Mouse (Mus musculus): ENCODE measurements around the gene Os9. TPM values are rescaled to one million over a fixed set of nuclear protein-coding genes. Genes with fewer than 3 reads are reported as not detected.

Os9 gene
- polyA plus RNA-seq, 1 experiment, result 104 TPM

GRCm38 (mm10) chr10:127125210-127126001 lies 4.5 kb upstream of the Os9 start:
- TF ChIP-seq GATA1 (IDR thresholded peaks at IDR 0.05; ENCODE audit: low read length), result peak; percentile 55

DNA sequence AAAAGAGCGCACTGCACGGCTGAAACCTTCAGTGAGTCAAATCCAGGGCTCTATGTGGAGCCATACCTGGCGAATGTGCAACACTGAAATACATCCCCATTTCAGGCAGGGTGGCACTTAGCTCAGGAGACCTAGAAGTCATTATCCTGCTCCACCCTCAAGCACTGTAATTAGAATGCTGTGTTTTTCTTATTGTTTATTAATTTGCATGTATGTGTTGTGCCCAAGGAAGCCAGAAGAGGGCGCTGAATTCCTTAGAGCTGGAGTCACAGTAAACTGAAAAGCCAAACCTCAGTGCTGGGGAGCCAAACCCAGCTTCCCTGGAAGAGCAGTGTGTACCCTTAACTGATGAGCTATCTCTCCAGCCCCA lies 2.5 kb upstream of the Os9 start:
- no peak for TF ChIP-seq GATA1 (IDR thresholded peaks at IDR 0.05; ENCODE audit: low read length)

GRCm38 (mm10) chr10:127122784-127123435 lies 2.0 kb upstream of the Os9 start:
- no peak for TF ChIP-seq GATA1 (IDR thresholded peaks at IDR 0.05; ENCODE audit: low read length)

- TF ChIP-seq GATA1 (IDR thresholded peaks at IDR 0.05; ENCODE audit: low read length), result no peak
Measured at GRCm38 (mm10) chr10:127122018-127122417, 1.1 kb upstream of the Os9 start.

DNA sequence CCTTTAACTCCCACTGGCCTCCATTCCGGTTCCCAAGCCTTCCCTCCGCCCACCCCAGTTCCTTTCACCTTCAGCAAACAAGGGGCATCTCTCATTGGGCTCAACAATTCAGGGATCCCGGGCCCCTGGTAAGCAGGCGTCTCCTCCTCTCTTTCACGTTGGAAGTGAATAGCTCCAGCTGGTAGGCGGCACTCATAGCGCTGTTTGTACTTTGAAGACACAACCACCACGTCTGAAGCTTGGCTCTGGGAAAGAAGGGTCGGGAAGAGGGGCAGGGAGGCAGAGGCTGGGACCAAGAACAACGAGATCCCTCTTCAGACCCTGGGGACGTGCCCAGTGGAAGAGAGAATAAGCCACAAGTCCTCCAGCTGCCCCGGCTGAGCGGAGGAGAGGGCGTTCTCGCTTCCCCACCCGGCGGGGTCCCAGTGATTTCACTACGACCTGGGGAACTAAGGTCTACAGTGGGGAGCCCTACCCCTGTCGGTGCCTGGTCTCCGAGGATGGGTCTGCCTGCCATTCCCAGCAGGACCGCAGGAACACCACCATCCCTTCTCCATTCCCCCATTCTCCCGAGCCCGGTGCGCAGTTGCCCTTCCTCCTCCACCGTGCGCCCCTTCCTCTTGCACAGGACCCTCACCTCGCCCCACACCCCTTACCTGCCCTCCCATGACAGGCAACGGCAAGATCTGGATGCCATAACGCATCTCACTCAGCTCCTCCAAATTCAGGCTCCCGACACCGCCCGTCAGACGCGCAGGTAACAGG lies 448 bp downstream of the Os9 start:
- no peak for TF ChIP-seq GATA1 (IDR thresholded peaks at IDR 0.05; ENCODE audit: low read length)

GRCm38 (mm10) chr10:127119229-127119628 lies 1.7 kb downstream of the Os9 start:
- no peak for TF ChIP-seq GATA1 (IDR thresholded peaks at IDR 0.05; ENCODE audit: low read length)

DNA sequence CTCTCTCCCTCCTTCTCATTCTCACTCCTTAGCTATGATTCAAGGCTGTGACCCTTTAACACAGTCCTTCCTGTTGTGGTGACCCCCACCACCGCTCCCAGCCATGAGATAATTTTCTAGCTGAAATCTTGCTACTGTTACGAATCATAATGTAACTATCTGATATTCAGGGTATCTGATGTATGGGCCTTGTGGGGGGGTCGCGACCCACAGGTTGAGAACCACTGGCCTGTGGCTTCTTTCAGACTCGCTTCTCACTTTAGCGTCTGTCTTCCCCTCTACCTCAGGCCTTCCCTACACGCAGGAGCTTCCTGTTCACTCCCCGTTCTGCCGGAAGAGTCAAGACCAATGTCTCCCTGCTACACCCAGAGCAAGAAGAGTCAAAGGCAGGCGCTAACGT lies 2.5 kb downstream of the Os9 start:
- TF ChIP-seq GATA1 (IDR thresholded peaks at IDR 0.05; ENCODE audit: low read length), result no peak

DNA sequence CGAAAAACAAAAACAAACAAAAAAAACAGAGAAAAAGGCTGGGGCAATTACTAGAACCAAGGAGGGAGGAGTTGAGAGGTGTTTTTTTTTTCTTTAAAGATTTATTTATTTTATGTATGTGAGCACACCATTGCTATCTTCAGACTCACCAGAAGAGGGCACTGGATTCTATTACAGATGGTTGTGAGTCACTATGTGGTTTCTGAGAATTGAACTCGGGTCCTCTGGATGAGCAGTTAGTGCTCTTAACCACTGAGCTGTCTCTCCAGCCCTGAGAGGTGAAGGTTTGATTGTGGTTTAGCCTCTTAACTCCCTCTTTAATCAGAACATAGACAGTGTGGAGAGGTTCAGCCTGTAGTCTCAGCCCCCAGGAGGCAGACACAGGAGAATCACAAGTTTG lies 5.9 kb downstream of the Os9 start:
- no peak for TF ChIP-seq GATA1 (IDR thresholded peaks at IDR 0.05; ENCODE audit: low read length)

DNA sequence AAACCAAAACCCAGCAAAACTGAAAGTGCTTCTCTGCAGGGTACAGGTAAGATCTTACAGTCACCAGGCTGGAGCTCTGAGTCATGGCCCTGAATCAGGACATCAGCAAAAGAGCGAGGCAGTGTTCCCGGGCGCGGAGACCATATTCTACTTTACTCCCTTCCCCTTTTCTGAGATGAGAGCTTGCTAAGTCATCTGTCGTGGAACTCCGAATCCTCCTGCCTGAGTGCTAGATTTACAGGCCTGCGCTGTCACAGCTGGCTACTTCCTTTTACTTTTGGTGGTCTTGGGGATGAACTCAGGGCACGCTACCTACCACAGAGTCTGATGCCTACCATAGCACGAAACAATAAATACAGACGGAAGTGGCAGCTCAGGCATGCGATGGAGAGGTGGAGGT lies 6.5 kb downstream of the Os9 start:
- no peak for TF ChIP-seq GATA1 (IDR thresholded peaks at IDR 0.05; ENCODE audit: low read length)

- no peak for TF ChIP-seq GATA1 (IDR thresholded peaks at IDR 0.05; ENCODE audit: low read length)
Measured at GRCm38 (mm10) chr10:127111001-127111887, 9.7 kb downstream of the Os9 start.

- TF ChIP-seq GATA1 (IDR thresholded peaks at IDR 0.05; ENCODE audit: low read length), result no peak
Measured at GRCm38 (mm10) chr10:127108262-127108583, 12.7 kb downstream of the Os9 start.

- no peak for TF ChIP-seq GATA1 (IDR thresholded peaks at IDR 0.05; ENCODE audit: low read length)
Measured at GRCm38 (mm10) chr10:127107563-127108261, 13.2 kb downstream of the Os9 start.

DNA sequence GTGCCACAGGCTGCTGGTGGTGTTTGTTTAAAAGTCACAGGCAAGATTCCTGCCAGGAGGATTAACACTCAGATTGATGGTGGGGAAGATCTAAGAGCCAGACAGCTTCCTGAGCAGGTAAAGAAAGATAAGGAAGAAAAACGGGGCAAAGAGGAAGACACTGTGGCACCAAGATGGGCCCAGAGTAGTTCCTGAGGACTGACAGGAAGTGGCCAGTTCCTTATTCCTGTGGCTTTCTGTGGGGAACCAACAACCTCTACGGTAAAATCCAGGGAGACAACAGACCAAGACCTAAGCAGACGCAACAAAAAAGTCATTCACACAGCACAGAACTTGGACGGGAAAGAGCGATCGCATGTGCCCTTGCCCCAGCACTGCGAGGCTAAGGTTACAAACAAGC lies 17.3 kb downstream of the Os9 start:
- no peak for TF ChIP-seq GATA1 (IDR thresholded peaks at IDR 0.05; ENCODE audit: low read length)

- TF ChIP-seq GATA1 (IDR thresholded peaks at IDR 0.05; ENCODE audit: low read length), result no peak
Measured at GRCm38 (mm10) chr10:127101151-127101550, 19.8 kb downstream of the Os9 start.

DNA sequence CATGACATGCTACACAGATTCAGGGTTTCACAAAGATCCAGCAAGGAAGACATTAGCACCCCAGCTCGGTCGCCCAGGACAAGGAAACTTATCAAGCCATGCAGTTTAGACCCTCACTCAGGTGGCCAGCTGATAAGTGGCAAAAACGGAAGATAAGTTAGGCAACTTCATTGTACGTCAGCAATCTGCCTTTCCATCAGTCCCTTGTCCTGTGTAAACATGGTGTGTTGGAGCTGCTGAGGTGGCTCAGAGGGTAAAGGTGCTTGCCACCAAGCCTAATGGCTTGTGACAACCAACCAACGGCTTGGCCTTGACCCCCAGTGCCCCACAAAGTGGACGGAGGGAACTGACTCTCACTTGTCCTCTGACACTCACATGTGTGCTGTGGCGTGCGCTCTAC lies 20.5 kb downstream of the Os9 start:
- TF ChIP-seq GATA1 (IDR thresholded peaks at IDR 0.05; ENCODE audit: low read length), result no peak
